Mouse (Mus musculus) liver, postnatal 0 days (tissue): ENCODE results near the gene Ltbr.

ENCODE experiments used
- CTCF ChIP-seq: sonication (generic); IDR thresholded peaks from 2 replicates; pipeline ENCODE4 v1.5.1; 2016; ENCODE audit warnings: antibody characterized with exemption, low read depth
- EP300 ChIP-seq: IDR thresholded peaks from 2 replicates; pipeline ENCODE4 v1.6.1; 2016; ENCODE audit warnings: antibody characterized with exemption, low read depth, mild to moderate bottlenecking

DNA sequence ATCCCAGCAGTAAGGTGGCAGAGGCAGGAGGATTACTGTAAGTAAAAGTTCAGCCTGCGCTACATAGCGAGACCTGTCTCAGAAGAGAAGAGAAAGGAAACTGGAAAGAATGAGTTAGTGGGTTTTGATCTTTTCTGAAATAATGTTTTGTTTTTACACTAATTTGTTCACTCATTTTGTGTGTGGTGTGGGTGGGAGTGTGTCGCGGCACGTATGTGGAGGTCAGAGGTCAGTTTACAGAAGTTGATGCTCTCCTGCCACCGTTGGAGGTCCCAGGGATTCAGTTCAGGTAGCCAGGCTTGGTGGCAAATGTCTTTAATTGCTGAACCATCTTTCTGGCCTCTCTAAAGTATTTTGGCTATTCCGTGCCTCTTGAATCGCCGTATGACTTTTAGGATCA is 49.5 kb downstream of the Ltbr start:
- TF ChIP-seq CTCF (no peak), EP300 (no peak)
